Mouse (Mus musculus) cerebellum, adult 9-11 months (tissue): ENCODE results near the gene Homer1.
A peak's percentile ranks its signal among the peaks of the same experiment; 100 is the strongest.

ENCODE experiments used
- DNase-seq: peaks from one replicate; pipeline ENCODE4 v3.0.0; 2022

The Homer1 gene

DNA sequence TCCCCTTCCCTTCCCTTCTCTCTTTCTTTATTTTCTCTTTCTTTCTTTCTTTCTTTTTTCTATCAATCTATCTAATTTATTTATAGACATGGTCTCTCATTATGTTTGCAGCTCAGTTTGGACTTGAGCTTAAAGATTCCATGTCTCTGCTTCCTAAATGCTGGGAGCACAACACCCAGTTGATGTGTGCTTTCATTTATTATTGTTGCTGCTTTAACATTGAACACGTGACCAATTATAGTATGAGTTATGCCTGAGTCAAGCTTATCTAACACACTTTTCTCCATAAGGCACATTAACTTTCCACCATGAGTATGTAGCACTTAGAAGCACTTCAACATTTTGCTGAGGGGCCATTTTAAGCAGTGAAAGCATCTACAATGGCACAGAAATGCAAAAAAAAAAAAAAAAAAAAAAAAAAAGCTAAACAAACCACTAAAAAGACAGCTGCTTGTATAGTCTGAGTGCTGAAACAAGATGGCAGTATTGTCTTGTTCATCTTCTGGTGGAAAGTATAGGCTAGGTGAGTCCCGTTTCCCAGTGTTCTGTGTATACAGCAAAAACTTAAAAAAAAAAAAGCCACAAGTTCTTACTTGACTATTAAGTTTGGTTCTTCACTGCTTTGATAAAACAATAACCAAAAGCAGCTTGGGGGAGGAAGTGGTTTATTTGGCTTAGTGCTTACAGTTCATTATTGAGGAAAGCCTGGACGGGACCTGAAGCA is 41.3 kb downstream of the Homer1 start:
- no peak for DNase-seq

DNA sequence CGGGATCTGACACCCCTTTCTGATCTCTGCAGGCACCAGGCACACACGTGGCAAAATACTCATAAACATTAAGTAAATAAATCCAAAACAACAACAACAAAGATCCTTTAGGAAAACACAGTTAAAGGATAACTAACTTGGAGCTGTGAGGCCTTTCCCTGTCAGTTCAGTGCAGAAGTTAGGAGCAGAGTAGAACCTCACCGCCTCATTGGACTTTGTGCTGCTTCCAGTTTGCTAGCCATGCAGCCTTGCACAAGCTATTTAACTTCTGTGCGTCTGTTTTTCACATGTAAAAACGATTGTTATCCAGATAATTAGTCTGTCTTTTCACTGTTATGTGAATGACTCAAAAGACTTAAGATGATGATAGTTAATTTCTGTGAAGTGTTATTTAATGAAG is 43.2 kb downstream of the Homer1 start:
- DNase-seq = no peak

DNA sequence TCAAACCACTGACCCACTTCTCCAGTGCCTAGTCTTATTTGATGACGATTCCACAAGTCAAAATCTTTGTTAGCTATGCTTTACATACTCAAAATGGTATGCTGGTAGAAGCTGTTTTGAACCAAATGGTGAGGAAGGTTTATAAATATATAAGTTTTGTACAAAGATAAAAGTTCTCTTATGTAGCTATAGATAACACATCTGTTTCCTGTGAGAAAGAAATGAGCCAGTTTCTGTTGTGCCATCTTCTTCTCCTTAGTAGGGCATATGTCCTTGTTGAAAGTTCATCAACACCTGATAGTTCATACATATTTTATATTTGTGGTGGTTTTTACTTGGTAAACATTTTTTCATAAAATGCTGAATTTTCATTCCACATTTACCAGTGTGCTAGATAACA is 45.0 kb downstream of the Homer1 start:
- no peak for DNase-seq

DNA sequence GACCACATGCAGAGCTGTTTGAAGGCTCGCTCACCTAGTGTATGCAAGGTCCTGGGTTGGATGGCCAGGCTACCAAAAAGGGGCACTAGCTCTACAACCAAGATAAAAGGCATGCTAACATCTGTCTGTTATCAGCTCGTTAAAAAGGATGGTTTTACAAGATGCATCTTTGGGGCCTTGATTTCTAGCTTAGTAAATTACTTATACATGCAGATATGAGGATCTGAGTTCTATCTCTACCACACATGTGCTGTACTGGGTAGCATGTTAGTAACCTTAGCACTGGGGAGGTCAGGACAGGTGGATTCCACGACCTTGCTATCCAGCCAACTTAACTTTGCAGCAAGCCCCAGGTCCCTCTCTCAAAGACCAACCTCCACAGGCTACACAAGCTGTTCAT is 46.4 kb downstream of the Homer1 start:
- no peak for DNase-seq

DNA sequence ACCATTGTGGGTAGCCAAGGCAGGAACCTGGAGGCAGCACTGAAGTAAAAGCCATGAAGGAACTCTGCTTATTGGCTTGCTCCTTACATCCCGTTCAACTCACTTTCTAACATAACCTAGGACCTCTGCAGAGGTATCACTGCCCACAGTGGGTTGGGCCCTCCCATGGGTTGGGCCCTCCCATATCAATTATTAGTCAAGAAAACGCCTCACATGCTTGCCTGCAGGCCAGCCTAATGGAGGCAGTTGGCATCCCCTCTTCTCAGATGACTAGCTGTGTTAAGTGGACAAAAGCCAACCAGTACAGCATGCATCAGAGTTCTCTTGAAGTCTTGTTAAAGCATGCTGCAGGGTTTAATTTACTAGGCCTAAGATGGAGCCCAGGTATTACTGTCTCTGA is 52.6 kb downstream of the Homer1 start:
- no peak for DNase-seq

DNA sequence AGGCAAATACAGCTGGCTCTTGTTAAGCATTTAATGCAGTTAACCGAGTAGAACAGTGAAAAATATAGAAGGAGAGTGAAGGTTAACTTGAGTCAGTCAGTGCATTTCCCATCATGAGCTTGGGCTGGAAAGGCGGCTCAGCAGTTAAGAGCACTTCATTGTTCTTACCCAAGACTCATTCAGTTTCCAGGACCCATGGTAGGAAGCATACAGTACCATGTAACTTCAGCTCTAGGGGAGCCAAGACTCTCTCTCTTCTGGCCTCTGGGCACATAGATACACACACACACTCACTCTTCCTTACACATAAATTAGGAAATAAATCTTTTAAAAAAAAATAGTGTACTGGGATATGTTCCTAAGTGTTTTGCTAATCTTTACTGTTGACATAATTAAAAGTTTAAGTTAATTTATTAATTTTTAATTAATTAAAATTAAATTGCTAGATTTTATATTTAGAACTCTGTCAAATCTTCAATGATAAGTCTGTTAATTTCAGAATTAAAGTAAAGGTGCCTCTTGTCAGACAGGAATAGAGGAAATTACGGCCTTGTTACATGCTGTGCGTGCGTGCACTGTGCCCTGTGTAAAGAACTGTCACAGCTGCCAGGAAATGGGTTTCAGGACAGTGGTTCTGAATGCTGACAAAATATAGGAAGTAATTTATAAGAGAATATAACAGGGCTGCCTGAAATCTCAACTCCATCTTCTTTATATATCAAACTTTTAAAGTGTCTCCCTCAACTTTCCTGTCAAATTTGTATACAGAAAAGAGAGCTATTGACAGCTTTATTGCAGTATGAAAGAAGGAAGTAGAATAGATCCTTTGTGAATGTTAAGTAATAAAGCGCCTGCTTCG is 55.2 kb downstream of the Homer1 start:
- no peak for DNase-seq

DNA sequence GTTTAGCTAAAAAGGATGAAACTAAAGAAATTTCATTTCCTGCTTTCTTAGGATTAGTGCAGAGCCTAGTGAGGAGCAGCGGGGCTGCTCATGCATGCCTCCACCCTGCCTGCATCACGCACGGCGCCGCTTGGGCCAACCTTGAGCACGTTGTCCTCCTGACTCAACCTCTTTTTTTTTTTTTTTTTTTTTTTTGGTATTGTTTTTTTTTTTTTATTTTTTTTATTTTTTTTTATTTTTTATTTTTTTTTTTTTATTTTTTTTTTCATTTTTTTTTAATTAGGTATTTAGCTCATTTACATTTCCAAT is 55.8 kb downstream of the Homer1 start:
- DNase-seq = no peak

DNA sequence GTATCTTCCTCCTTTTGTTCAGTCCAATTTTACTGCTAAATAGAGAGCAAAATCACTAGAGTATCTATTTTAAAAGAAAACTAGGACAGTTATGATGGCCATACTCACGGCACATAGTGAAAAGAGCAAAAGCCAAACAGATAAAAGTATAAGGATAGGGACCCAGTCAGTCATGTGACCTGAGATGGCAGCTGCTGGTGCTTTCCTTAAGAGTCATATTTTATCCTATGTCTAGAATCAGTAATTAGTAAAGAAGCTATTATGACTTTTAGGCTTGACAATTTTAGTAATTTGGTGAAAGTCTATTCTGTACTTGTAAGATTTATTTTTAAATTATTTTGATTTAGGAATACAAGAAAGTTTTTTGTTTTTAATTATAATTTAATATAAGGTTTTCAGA is 59.1 kb downstream of the Homer1 start:
- no peak for DNase-seq

DNA sequence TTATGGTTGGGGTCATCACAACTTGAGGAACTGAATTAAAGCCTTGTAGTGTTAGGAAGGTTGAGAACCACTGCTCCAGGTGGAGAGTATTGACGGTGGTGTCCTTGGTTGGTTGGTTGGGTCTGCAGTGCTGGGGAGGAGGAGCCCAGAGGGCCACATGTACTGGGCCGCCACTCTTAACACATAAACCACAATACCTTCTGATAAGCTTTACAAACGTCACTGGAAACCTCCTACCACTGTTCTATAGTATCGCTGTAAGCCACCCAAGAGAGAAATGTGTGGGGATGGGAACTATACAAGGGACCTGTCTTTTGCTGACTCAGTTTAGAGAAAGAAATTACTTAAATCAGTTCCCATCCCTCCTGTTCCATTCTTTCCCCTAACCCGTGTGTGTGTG is 68.1 kb downstream of the Homer1 start:
- no peak for DNase-seq

DNA sequence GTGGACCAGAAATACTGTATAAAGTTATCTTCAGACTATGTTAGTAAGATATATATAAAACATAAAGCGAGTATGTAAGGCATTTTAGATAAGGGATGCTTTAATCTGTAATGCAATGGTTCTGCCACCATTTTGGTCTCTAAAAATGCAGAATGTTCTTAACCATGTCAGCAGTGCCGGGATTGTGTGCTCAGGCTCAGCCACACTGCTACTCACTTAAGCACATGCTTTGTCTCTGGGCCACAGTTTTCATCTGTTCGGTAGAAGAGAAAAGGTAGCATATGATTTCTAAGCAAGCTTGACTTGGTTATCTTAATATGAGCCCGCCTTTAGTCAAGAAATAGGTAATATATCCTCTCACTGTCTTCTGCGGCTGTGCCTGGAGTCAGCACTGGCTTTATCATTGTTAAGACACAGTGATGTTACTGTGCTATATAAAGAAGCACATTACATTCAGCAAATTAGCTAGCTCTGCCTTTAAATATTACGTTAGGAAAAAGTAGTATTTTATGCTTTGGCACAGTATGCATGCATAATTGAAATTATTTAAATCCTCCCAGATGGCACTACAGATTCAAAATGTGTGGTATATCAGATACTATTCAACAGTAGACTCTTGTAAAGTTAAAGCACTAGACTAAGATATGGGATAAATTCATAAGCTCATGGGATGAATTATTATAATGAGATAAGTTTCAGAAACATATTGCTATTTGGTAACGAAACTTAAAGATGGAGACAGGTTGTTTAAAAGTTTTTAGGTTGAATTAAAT is 69.6 kb downstream of the Homer1 start:
- DNase-seq = no peak

DNA sequence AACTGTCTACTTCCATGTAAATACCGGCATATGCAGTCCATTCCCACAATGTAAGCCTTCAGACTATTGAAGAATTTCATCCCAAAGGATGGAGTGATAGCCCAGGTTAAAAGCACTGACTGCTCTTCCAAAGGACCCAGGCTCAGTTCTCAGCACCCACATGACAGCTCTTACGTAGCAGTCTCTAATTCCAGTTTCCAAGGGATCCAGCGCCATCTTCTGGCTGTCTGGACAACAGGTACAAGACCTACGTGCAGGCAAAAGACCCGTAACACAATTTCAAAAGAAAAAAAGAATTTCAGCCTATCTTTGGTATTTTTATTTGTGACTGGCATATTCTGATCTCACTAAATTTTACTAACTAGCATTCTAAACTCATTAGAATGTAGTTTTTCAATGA is 75.0 kb downstream of the Homer1 start:
- no peak for DNase-seq

DNA sequence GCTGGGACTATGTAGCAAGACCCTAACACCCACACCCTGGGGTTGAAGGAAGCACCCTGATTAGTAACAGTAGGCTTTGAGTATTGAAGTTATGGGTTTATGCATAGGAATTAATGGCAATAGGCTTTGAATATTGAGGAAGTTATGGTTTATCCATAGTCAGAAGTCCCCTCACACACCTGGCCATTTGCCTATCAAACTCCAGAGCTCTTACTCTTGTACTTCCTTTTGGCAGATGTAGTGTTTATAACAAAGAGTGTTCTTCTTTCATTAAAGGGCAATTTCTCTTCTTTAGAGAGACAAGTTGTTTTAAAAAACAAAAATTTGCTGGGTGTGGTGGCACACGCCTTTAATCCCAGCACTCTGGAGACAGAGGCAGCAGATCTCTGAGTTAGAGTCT is 79.1 kb downstream of the Homer1 start:
- no peak for DNase-seq

DNA sequence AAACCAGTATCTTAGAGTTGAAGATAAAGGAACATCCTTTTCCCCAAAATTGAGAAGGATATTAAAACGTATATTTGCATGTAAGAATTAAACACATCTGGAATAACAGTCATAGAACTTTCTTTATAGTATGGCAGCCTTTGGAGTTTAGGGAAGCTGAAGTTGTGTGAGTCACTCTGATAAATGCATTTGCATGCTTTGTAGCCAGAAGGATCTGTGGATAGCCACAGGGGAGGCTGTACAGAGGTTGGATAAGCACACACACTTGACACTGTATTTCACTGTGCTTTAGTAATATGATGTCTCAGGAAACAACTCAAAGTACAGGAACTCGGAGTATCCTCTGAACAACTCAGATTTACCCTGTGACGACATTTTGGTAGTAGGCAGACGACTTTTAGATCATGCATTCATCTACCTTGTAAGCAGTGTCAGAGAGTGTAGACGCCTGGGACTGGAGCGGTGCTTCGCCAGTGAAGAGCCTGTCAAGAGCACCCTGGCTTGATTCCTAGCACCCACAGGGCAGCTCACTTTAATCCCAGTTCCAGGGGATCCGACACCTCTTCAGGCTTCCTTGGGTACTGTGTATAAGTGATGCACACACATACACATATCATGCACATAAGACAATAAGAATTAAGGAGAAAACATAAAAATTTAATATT is 81.1 kb downstream of the Homer1 start:
- DNase-seq = no peak

DNA sequence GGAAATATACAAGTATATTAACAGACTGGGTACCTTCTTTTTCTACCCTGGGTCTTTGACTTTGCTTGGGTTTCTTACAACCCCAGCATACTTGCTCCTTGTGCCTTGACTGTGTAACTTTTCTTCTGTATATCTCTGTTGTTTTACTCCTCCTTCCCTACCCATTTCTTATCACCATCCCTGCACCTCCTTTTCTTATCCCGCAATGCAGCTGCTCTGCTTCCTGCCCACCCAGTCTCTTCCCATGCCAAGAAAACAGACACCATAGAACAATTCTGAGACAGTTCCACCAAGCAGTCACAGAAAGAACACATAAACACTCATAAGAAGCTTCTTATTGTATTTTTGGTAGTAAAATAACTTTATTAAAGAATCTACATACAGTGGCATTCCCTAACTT is 81.9 kb downstream of the Homer1 start:
- DNase-seq = no peak

DNA sequence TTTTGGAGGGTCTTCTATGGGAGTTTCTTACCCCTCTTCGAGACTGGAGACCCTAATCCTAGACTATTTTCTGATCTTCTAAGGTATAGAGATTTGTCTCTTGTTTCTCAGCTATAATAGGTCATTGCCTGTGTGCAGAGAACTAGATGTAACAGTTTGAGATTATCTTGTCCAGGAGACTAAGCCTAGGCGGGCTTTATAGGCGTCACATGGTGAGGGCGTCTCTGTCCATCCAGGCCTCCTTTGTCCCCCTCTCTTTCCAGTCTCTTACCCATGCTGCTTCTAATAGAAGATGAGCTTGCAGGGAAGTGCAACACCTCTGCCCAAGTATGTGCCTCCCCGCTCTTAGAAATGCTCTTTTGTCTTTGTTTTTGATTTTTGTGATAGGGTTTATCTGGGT is 83.7 kb downstream of the Homer1 start:
- no peak for DNase-seq

DNA sequence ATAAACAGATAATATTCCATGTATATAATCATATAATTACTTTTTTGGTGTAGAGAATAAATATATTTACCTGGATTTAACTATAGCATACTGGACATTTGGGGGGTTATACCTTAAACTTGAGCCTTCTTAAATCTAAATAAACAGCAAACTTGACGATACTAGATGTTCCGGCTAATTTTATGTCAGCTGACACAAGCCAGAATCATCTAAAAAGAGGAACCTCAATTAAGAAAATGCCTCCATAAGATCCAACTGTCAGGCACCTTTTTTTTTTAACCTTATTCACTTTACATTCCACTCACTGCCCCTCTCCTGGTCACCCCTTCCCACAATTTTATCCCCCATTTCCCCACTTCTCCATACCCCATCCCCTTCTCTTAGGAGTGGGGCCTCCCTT is 84.2 kb downstream of the Homer1 start:
- DNase-seq = no peak

DNA sequence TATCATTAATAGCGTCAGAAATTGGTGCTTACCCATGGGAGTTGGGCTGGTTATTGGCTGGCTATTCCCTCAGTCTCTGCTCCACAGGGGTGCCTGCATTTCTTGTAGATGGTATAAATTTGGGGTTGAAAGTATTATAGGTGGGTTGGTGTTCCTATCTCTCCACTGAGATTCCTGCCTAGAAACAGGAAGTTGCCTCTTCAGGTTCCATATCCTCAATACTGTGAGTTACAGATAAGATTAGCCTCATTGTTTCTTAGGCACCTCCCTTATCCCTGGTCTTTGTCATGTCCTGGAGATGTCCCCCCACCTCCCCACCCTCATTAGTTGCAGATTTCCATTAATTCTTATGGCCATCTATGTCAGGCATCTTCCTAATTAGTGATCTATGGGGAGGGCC is 85.0 kb downstream of the Homer1 start:
- no peak for DNase-seq

DNA sequence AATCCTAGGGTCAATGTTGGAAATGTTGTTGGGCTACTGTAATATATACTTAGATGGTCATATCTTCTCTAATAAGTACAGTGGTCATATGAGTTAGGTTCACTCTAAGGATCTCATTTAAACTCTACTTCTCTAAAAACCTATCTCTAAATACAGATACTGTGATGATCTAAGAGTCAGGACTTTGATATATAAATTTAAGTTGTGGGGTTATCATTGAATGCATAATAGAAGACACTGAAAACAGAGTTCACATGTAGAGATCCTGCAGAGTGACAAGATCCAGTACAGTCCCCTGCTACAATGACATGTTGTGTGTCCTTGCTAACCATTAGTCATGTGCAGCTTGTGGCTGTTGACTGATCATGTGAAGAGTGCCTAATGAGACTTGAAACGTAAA is 85.7 kb downstream of the Homer1 start:
- DNase-seq = no peak

DNA sequence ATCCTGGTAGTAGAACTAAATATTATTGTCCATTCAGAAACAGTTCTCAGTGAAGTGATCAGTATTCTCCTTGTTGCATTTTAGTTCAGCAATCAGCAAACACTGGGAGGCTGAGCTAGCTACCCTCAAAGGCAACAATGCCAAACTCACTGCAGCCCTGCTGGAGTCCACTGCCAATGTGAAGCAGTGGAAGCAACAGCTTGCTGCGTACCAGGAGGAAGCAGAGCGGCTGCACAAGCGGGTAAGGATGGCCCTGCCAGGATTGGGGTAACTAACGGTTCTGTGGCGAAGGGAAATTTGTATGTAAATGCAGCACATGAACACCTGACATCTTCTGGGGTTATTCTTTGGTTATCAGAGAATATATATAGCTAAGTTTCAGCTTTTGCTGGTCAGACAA is 88.0 kb downstream of the Homer1 start:
- peak; percentile 55 for DNase-seq

DNA sequence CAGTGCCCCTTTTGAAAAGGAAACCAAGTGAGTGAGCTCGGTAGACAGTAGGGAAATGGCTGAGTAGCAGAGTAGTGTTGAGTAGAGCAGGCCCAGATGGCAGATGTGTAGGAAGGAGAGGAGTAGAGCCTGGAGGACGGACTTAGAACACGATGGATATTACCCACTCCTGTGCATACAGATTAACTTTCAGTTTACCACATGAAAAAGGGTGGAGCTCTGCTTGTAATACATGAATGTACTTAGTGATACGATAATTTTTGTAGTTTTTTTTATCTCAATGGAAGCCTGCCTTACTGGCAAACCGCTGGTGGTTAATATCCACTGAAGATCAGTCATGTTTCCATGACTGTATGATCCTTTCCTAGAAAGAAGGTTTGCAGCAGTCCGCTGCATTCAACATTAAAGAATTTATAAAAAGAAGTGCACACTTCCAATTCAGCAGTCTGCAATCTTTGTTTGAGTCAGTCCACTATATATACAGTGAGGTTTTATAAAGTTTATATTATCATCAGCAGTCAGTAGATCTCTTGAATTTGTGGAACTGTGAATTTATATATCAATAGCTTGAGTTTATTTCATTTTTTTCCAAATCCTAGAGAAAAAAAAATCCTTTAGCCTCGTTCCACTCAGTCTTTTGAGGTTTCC is 89.3 kb downstream of the Homer1 start:
- no peak for DNase-seq

DNA sequence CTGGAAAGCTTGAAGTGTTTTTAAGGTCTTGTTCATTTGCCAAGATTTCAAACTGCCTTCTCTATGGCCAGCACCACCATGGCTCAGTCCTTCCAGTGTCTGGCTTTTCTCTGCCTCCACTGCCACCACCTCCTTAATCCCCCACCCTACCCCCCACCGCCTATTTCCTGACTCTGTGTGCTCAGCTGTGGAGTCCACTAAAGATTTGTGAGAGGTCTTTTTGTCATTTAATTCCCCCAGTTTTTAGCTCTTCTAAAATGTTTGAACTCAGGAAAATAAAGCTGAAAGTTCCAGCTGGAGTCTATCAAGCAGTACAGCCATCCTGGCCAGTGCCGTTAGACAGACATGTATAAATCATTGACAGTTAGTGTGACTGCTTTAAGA is 89.8 kb downstream of the Homer1 start:
- no peak for DNase-seq

DNA sequence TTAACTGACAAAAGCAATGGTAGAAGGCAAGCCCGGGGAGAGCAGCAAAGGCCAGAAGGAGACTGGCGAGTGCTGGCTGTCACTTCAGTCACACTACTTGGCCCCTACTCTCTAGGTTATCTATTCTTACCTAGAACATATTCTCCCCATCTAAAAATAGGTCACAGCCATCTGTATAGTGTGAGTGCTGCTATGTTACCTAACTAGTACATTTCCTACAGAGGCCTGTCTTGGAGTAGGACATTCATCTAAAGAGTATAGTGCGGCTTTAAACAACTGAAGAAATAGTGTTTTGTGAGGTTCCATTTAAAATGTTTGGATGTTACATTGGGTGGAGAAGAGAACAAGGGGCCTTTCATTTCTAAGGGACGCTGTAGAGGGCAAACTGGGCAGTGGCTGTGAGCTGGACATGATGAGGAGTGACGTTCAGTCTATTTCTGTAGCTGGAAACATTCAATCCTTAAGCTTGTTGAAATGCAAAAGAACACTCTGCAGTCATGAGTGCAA is 100.3 kb downstream of the Homer1 start:
- peak; percentile 82 for DNase-seq

DNA sequence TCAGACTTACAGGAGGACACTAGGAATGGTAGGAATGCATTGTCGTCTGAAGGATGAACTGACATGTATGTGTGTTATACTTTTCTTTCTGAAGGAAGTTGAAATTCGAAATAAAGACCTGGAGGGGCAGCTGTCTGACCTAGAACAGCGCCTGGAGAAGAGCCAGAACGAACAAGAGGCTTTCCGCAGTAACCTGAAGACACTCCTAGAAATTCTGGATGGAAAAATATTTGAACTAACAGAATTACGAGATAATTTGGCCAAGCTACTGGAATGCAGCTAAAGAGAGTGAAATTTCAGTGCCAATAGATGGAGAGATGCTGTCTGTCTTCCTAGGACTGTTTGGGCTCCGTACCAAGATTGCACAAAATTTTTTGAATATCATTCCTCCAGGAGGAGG is 102.5 kb downstream of the Homer1 start:
- DNase-seq = no peak
